Mouse (Mus musculus) thymus, adult 2 months (tissue): ENCODE results near the gene Adprh.

Experiments
- CTCF ChIP-seq: fragments of 200-500 bp; IDR thresholded peaks from 2 replicates; pipeline ENCODE4 v1.5.1; 2012; ENCODE audit warnings: mild to moderate bottlenecking, control low read depth, low read length, moderate library complexity, borderline replicate concordance; ENCODE audit not compliant: control insufficient read depth, poor library complexity, insufficient read depth; ENCODE audit errors: extremely low read depth
- POLR2A ChIP-seq: fragments of 200-500 bp; IDR thresholded peaks from 2 replicates; pipeline ENCODE4 v1.6.1; 2012; ENCODE audit warnings: mild to moderate bottlenecking, low read length, control low read depth, moderate library complexity; ENCODE audit not compliant: control insufficient read depth, poor library complexity, insufficient read depth; ENCODE audit errors: extremely low read depth

- no peak for TF ChIP-seq CTCF
- TF ChIP-seq POLR2A = no peak
Measured at GRCm38 (mm10) chr16:38456812-38457567, 4.5 kb upstream of the Adprh start.
